Mouse (Mus musculus): Measurements from ENCODE around the gene Rcn1. TPM values are rescaled to one million over a fixed set of nuclear protein-coding genes. Genes with fewer than 3 reads are reported as not detected.

The Rcn1 gene
- polyA plus RNA-seq, 1 experiment from 2014 or later, result 122 TPM

- ATAC-seq (replicated peaks; ENCODE audit: low FRiP score, low TSS enrichment, low read depth) (no peak), DNase-seq (ENCODE audit: low spot score) (no peak)
- H3K27ac ChIP-seq (ENCODE audit: low read depth), result no peak overlapping the region
- no peaks in the 10 kb centered on the region for H3K27me3 ChIP-seq (replicated peaks; ENCODE audit: control insufficient read depth, insufficient read depth, low read length)
- 0 out of 2 replicates have a peak, but pooled peaks cover 2% of the 10 kb centered on the region for H3K36me3 ChIP-seq (ENCODE audit: control insufficient read depth, insufficient read depth, low read length)
- no peak overlapping the region for H3K4me3 ChIP-seq (ENCODE audit: low read depth, low read length)
- no peak overlapping the region for H3K9ac ChIP-seq (ENCODE audit: low read length)
- no peak overlapping the region for H3K4me2 ChIP-seq (ENCODE audit: low read length)
- 88% methylated on average over 4 of the region's 4 CpGs for WGBS
- peaks cover 23% of the 10 kb centered on the region for H3K4me1 ChIP-seq (replicated peaks; ENCODE audit: control insufficient read depth, insufficient read depth, low read length)
- H3K9me3 ChIP-seq (ENCODE audit: control insufficient read depth, low read length), result no peaks in the 10 kb centered on the region
Measured at GRCm38 (mm10) chr2:105400558-105400957, 1.4 kb upstream of the Rcn1 start.

- H3K4me3 ChIP-seq (ENCODE audit: low read depth, low read length), result peak overlapping the region; percentile 80
- H3K4me1 ChIP-seq (replicated peaks; ENCODE audit: control insufficient read depth, insufficient read depth, low read length), result peaks cover 23% of the 10 kb centered on the region
- DNase-seq (ENCODE audit: low spot score), result peak; percentile 88
- peak overlapping the region; percentile 68 for H3K4me2 ChIP-seq (ENCODE audit: low read length)
- H3K27ac ChIP-seq (ENCODE audit: low read depth), result peak overlapping the region; percentile 88
- H3K9ac ChIP-seq (ENCODE audit: low read length), result peak overlapping the region; percentile 89
- H3K9me3 ChIP-seq (ENCODE audit: control insufficient read depth, low read length), result no peaks in the 10 kb centered on the region
- whole genome bisulfite sequencing, result under 1% methylated on average over 31 of the region's 31 CpGs
- ATAC-seq (replicated peaks; ENCODE audit: low FRiP score, low TSS enrichment, low read depth), result peak; percentile 69
- peaks cover 19% of the 10 kb centered on the region for H3K36me3 ChIP-seq (ENCODE audit: control insufficient read depth, insufficient read depth, low read length)
- H3K27me3 ChIP-seq (replicated peaks; ENCODE audit: control insufficient read depth, insufficient read depth, low read length), result no peaks in the 10 kb centered on the region
Measured at GRCm38 (mm10) chr2:105398636-105399084, 459 bp downstream of the Rcn1 start.

- 36% methylated on average over 5 of the region's 5 CpGs for WGBS
- no peak for ATAC-seq (replicated peaks; ENCODE audit: low FRiP score, low TSS enrichment, low read depth)
- Histone ChIP-seq H3K4me3 (ENCODE audit: low read depth, low read length) (peak overlapping the region; percentile 80), H3K9me3 (ENCODE audit: control insufficient read depth, low read length) (no peaks in the 10 kb centered on the region), H3K27ac (ENCODE audit: low read depth) (no peak overlapping the region), H3K27me3 (replicated peaks; ENCODE audit: control insufficient read depth, insufficient read depth, low read length) (no peaks in the 10 kb centered on the region), H3K4me2 (ENCODE audit: low read length) (peak overlapping the region; percentile 68), H3K9ac (ENCODE audit: low read length) (peak overlapping the region; percentile 89), H3K36me3 (ENCODE audit: control insufficient read depth, insufficient read depth, low read length) (peaks cover 30% of the 10 kb centered on the region), H3K4me1 (replicated peaks; ENCODE audit: control insufficient read depth, insufficient read depth, low read length) (peaks cover 23% of the 10 kb centered on the region)
- DNase-seq (ENCODE audit: low spot score), result no peak
Measured at GRCm38 (mm10) chr2:105397446-105398211, 1.5 kb downstream of the Rcn1 start.

GRCm38 (mm10) chr2:105396066-105396465 lies 3.1 kb downstream of the Rcn1 start:
- Histone ChIP-seq H3K36me3 (ENCODE audit: control insufficient read depth, insufficient read depth, low read length) (peaks cover 45% of the 10 kb centered on the region), H3K27ac (ENCODE audit: low read depth) (no peak overlapping the region), H3K4me2 (ENCODE audit: low read length) (no peak overlapping the region), H3K4me1 (replicated peaks; ENCODE audit: control insufficient read depth, insufficient read depth, low read length) (peaks cover 23% of the 10 kb centered on the region), H3K27me3 (replicated peaks; ENCODE audit: control insufficient read depth, insufficient read depth, low read length) (no peaks in the 10 kb centered on the region), H3K9me3 (ENCODE audit: control insufficient read depth, low read length) (no peaks in the 10 kb centered on the region), H3K9ac (ENCODE audit: low read length) (no peak overlapping the region), H3K4me3 (ENCODE audit: low read depth, low read length) (no peak overlapping the region)
- 87% methylated on average over 9 of the region's 9 CpGs for WGBS
- no peak for DNase-seq (ENCODE audit: low spot score)
- ATAC-seq (replicated peaks; ENCODE audit: low FRiP score, low TSS enrichment, low read depth), result no peak

- Histone ChIP-seq H3K4me1 (replicated peaks; ENCODE audit: control insufficient read depth, insufficient read depth, low read length) (peaks cover 23% of the 10 kb centered on the region), H3K27ac (ENCODE audit: low read depth) (no peak overlapping the region), H3K4me2 (ENCODE audit: low read length) (no peak overlapping the region), H3K4me3 (ENCODE audit: low read depth, low read length) (no peak overlapping the region), H3K27me3 (replicated peaks; ENCODE audit: control insufficient read depth, insufficient read depth, low read length) (no peaks in the 10 kb centered on the region), H3K36me3 (ENCODE audit: control insufficient read depth, insufficient read depth, low read length) (peaks cover 61% of the 10 kb centered on the region), H3K9me3 (ENCODE audit: control insufficient read depth, low read length) (no peaks in the 10 kb centered on the region), H3K9ac (ENCODE audit: low read length) (no peak overlapping the region)
- no peak for DNase-seq (ENCODE audit: low spot score)
- no peak for ATAC-seq (replicated peaks; ENCODE audit: low FRiP score, low TSS enrichment, low read depth)
- WGBS, result 84% methylated on average over 4 of the region's 4 CpGs
Measured at GRCm38 (mm10) chr2:105394375-105394774, 4.7 kb downstream of the Rcn1 start.

GRCm38 (mm10) chr2:105392514-105392913 lies 6.6 kb downstream of the Rcn1 start:
- H3K36me3 ChIP-seq (ENCODE audit: control insufficient read depth, insufficient read depth, low read length), result peaks cover 79% of the 10 kb centered on the region
- ATAC-seq (replicated peaks; ENCODE audit: low FRiP score, low TSS enrichment, low read depth) (no peak), DNase-seq (ENCODE audit: low spot score) (no peak)
- peaks cover 16% of the 10 kb centered on the region for H3K4me1 ChIP-seq (replicated peaks; ENCODE audit: control insufficient read depth, insufficient read depth, low read length)
- H3K27me3 ChIP-seq (replicated peaks; ENCODE audit: control insufficient read depth, insufficient read depth, low read length), result no peaks in the 10 kb centered on the region
- no peak overlapping the region for H3K4me2 ChIP-seq (ENCODE audit: low read length)
- no peak overlapping the region for H3K27ac ChIP-seq (ENCODE audit: low read depth)
- no peaks in the 10 kb centered on the region for H3K9me3 ChIP-seq (ENCODE audit: control insufficient read depth, low read length)
- H3K9ac ChIP-seq (ENCODE audit: low read length), result no peak overlapping the region
- 57% methylated on average over 2 of the region's 2 CpGs for WGBS
- no peak overlapping the region for H3K4me3 ChIP-seq (ENCODE audit: low read depth, low read length)

GRCm38 (mm10) chr2:105391414-105391784 lies 7.7 kb downstream of the Rcn1 start:
- no peak for ATAC-seq (replicated peaks; ENCODE audit: low FRiP score, low TSS enrichment, low read depth)

GRCm38 (mm10) chr2:105390653-105391413 lies 8.3 kb downstream of the Rcn1 start:
- WGBS, result 82% methylated on average over 6 of the region's 6 CpGs
- H3K4me3 ChIP-seq (ENCODE audit: low read depth, low read length), result no peak overlapping the region
- DNase-seq (ENCODE audit: low spot score) (no peak), ATAC-seq (replicated peaks; ENCODE audit: low FRiP score, low TSS enrichment, low read depth) (no peak)
- no peaks in the 10 kb centered on the region for H3K4me1 ChIP-seq (replicated peaks; ENCODE audit: control insufficient read depth, insufficient read depth, low read length)
- H3K27ac ChIP-seq (ENCODE audit: low read depth), result no peak overlapping the region
- peaks cover 96% of the 10 kb centered on the region for H3K36me3 ChIP-seq (ENCODE audit: control insufficient read depth, insufficient read depth, low read length)
- no peak overlapping the region for H3K9ac ChIP-seq (ENCODE audit: low read length)
- no peaks in the 10 kb centered on the region for H3K27me3 ChIP-seq (replicated peaks; ENCODE audit: control insufficient read depth, insufficient read depth, low read length)
- H3K9me3 ChIP-seq (ENCODE audit: control insufficient read depth, low read length), result no peaks in the 10 kb centered on the region
- H3K4me2 ChIP-seq (ENCODE audit: low read length), result no peak overlapping the region

More at GRCm38 (mm10) chr2:105391414-105391784, 7.7 kb downstream of the Rcn1 start:
- no peaks in the 10 kb centered on the region for H3K9me3 ChIP-seq (ENCODE audit: control insufficient read depth, low read length)
- no peak overlapping the region for H3K4me3 ChIP-seq (ENCODE audit: low read depth, low read length)
- H3K4me2 ChIP-seq (ENCODE audit: low read length), result no peak overlapping the region
- no peak overlapping the region for H3K9ac ChIP-seq (ENCODE audit: low read length)
- no peak for DNase-seq (ENCODE audit: low spot score)
- H3K27me3 ChIP-seq (replicated peaks; ENCODE audit: control insufficient read depth, insufficient read depth, low read length), result no peaks in the 10 kb centered on the region
- peaks cover 5% of the 10 kb centered on the region for H3K4me1 ChIP-seq (replicated peaks; ENCODE audit: control insufficient read depth, insufficient read depth, low read length)
- 96% methylated on average over 4 of the region's 4 CpGs for WGBS
- no peak overlapping the region for H3K27ac ChIP-seq (ENCODE audit: low read depth)
- peaks cover 90% of the 10 kb centered on the region for H3K36me3 ChIP-seq (ENCODE audit: control insufficient read depth, insufficient read depth, low read length)

All from intestine, embryonic 14.5 days (tissue).